Mouse (Mus musculus) MEL (cell line): ENCODE results near the gene Vps33a.

Source experiments
- CHD2 ChIP-seq: IDR thresholded peaks from 2 replicates; pipeline ENCODE4 v1.6.1; 2011; ENCODE audit warnings: low read length, improper control_type of control experiment
- CTCF ChIP-seq, 3 experiments: IDR thresholded peaks in 2 of 3; conservative IDR thresholded peaks in 1 of 3; 2 replicates each; pipeline ENCODE4 v1.5.1; 2011 to 2012; ENCODE audit warnings: low read length in 3 of 3, low read depth in 2 of 3, mild to moderate bottlenecking in 2 of 3, improper control_type of control experiment in 1 of 3, inconsistent platforms in 1 of 3, mixed read lengths in 1 of 3, moderate library complexity in 1 of 3; ENCODE audit not compliant: control insufficient read depth in 1 of 3, insufficient read depth in 1 of 3, poor library complexity in 1 of 3, severe bottlenecking in 1 of 3
- ELF1 ChIP-seq: IDR thresholded peaks from 2 replicates; pipeline ENCODE4 v1.6.1; 2014; ENCODE audit warnings: low read depth, mild to moderate bottlenecking, inconsistent platforms, low read length, improper control_type of control experiment, moderate library complexity
- MAFK ChIP-seq: IDR thresholded peaks from 2 replicates; pipeline ENCODE4 v1.6.1; 2011; ENCODE audit warnings: low read depth, mild to moderate bottlenecking, low read length, improper control_type of control experiment, borderline replicate concordance
- MAX ChIP-seq: IDR thresholded peaks from 2 replicates; pipeline ENCODE4 v1.6.1; 2011; ENCODE audit warnings: low read length, improper control_type of control experiment
- NELFE ChIP-seq: IDR thresholded peaks from 2 replicates; pipeline ENCODE4 v1.6.1; 2011; ENCODE audit warnings: low read depth, low read length, improper control_type of control experiment
- POLR2A ChIP-seq, 2 experiments: IDR thresholded peaks; 2 replicates each; pipeline ENCODE4 v1.6.1; 2011 to 2012; ENCODE audit warnings: low read length in 2 of 2, mild to moderate bottlenecking in 2 of 2, control low read depth in 1 of 2, improper control_type of control experiment in 1 of 2, low read depth in 1 of 2, moderate library complexity in 1 of 2; ENCODE audit not compliant: control insufficient read depth in 1 of 2, insufficient read depth in 1 of 2, poor library complexity in 1 of 2
- TBP ChIP-seq: IDR thresholded peaks from 2 replicates; pipeline ENCODE4 v1.8.0; 2011; ENCODE audit warnings: low read depth, low read length, improper control_type of control experiment

- TF ChIP-seq POLR2A (IDR thresholded peaks at IDR 0.05; ENCODE audit: control insufficient read depth in 1 of 2, insufficient read depth in 1 of 2, low read depth in 1 of 2, low read length in 2 of 2, poor library complexity in 1 of 2) (no peak), ELF1 (no peak), CTCF (IDR thresholded peaks at IDR 0.05 in 2 of 3, conservative IDR thresholded peaks at IDR 0.05 in 1 of 3; ENCODE audit: control insufficient read depth in 1 of 3, insufficient read depth in 1 of 3, low read depth in 2 of 3, low read length in 3 of 3, poor library complexity in 1 of 3, severe bottlenecking in 1 of 3) (no peak), NELFE (no peak), TBP (no peak), MAFK (no peak), CHD2 (no peak), MAX (no peak)
These were observed 46.8 kb downstream of the Vps33a start for GRCm38 (mm10) chr5:123525916-123526495.
